Mouse (Mus musculus): ENCODE data around the gene 1810024B03Rik. TPM values are rescaled to one million over a fixed set of nuclear protein-coding genes. Genes with fewer than 3 reads are reported as not detected.

1810024B03Rik gene
- polyA plus RNA-seq, 1 experiment from 2014 or later: 2.9 TPM

Other genes with a start within 250 kb of the 1810024B03Rik start
- gene Ap4e1, start 199.6 kb downstream of the 1810024B03Rik start, polyA plus RNA-seq (2015; fragmentation: Nextera tagmentation; extraction: Ambion mirVana): 11.3 and 13.1 TPM in 2 replicates
- gene Blvra, start 137.6 kb downstream of the 1810024B03Rik start, polyA plus RNA-seq (2015; fragmentation: Nextera tagmentation; extraction: Ambion mirVana): 55.4 and 63.4 TPM in 2 replicates
- 80.3 and 81.6 TPM in 2 replicates for gene Ncaph, start 74.3 kb downstream of the 1810024B03Rik start, polyA plus RNA-seq (2015; fragmentation: Nextera tagmentation; extraction: Ambion mirVana)
- 27.1 and 32.0 TPM in 2 replicates for gene Itpripl1, start 64.8 kb downstream of the 1810024B03Rik start, polyA plus RNA-seq (2015; fragmentation: Nextera tagmentation; extraction: Ambion mirVana)
- 64.0 and 66.7 TPM in 2 replicates for gene Snrnp200, start 106 bp upstream of the 1810024B03Rik start, polyA plus RNA-seq (2015; fragmentation: Nextera tagmentation; extraction: Ambion mirVana)
- gene Ciao1, start 39.5 kb upstream of the 1810024B03Rik start, polyA plus RNA-seq (2015; fragmentation: Nextera tagmentation; extraction: Ambion mirVana): 52.5 and 63.1 TPM in 2 replicates
- 26.8 and 29.4 TPM in 2 replicates for gene Tmem127, start 39.6 kb upstream of the 1810024B03Rik start, polyA plus RNA-seq (2015; fragmentation: Nextera tagmentation; extraction: Ambion mirVana)
- 67.0 and 69.1 TPM in 2 replicates for gene Stard7, start 61.9 kb upstream of the 1810024B03Rik start, polyA plus RNA-seq (2015; fragmentation: Nextera tagmentation; extraction: Ambion mirVana)
- 6.7 and 8.3 TPM in 2 replicates for gene Dusp2, start 127.9 kb upstream of the 1810024B03Rik start, polyA plus RNA-seq (2015; fragmentation: Nextera tagmentation; extraction: Ambion mirVana)
- 0.30 and 0.76 TPM in 2 replicates for gene Astl, start 130.4 kb upstream of the 1810024B03Rik start, polyA plus RNA-seq (2015; fragmentation: Nextera tagmentation; extraction: Ambion mirVana)
- 0.39 and 0.51 TPM in 2 replicates for gene Adra2b, start 154.9 kb upstream of the 1810024B03Rik start, polyA plus RNA-seq (2015; fragmentation: Nextera tagmentation; extraction: Ambion mirVana)
- gene Gpat2, start 216.9 kb upstream of the 1810024B03Rik start, polyA plus RNA-seq (2015; fragmentation: Nextera tagmentation; extraction: Ambion mirVana): 0.12 and 0.13 TPM in 2 replicates
- 31.9 and 34.8 TPM in 2 replicates for gene Fahd2a, start 236.3 kb upstream of the 1810024B03Rik start, polyA plus RNA-seq (2015; fragmentation: Nextera tagmentation; extraction: Ambion mirVana)

Measured in embryonic facial prominence, embryonic 13.5 days (tissue).